Mouse (Mus musculus) olfactory bulb, adult 2 months (tissue): ENCODE measurements at regions not wholly inside any gene's neighbourhood (a gene's known extent, or its start where the extent isn't known, plus 50 kb on each side); places are given as distances from the start of the nearest gene placed in this dataset.

ENCODE experiments used
- CTCF ChIP-seq: fragments of 200-500 bp; IDR thresholded peaks from 2 replicates; pipeline ENCODE4 v1.5.1; 2012; ENCODE audit warnings: low read depth, mild to moderate bottlenecking, low read length, moderate library complexity; ENCODE audit not compliant: insufficient read depth
- POLR2A ChIP-seq: fragments of 200-500 bp; IDR thresholded peaks from 2 replicates; pipeline ENCODE4 v1.6.1; 2012; ENCODE audit warnings: mild to moderate bottlenecking, low read depth, low read length, moderate library complexity; ENCODE audit not compliant: insufficient read depth

DNA sequence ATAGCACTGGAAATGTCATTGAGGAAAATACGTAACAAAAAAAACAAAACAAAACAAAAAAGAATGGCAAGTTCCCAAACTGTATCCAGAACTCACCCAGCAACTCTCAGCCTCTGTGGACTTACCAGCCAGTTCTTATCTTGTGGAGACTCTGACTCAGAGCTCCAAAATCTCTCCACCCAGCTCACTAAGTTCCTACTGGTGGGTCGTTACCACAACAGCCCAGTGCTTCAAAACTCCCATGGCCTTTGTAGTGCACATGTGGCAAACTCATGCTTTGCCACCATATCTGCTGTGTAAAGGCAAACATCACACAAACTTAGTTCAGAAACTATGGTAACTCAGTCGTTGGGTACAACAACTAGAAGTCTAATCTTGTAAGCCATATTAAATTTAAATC, 71.0 kb upstream of the Nrip1 start:
- TF ChIP-seq CTCF: no peak
- no peak for TF ChIP-seq POLR2A
